Mouse (Mus musculus) liver, postnatal 0 days (tissue): ENCODE measurements around the gene Gsg1l.

Experiments
- CTCF ChIP-seq: sonication (generic); IDR thresholded peaks from 2 replicates; pipeline ENCODE4 v1.5.1; 2016; ENCODE audit warnings: antibody characterized with exemption, low read depth
- EP300 ChIP-seq: IDR thresholded peaks from 2 replicates; pipeline ENCODE4 v1.6.1; 2016; ENCODE audit warnings: antibody characterized with exemption, low read depth, mild to moderate bottlenecking

- TF ChIP-seq CTCF: no peak
- TF ChIP-seq EP300: no peak
Observed at GRCm38 (mm10) chr7:125872202-125872580, 210.0 kb downstream of the Gsg1l start.
